Mouse (Mus musculus) limb, embryonic 14.5 days (tissue): ENCODE data around the gene Yrdc. TPM values are rescaled to one million over a fixed set of nuclear protein-coding genes. Genes with fewer than 3 reads are reported as not detected.
A peak's percentile ranks its signal among the peaks of the same experiment; 100 is the strongest.

Experiments
- ATAC-seq: fragments of 200-750 bp; cut with Nextera tagmentation; 2 replicates; pipeline ENCODE4 v1.8.0; 2017; ENCODE audit warnings: low read depth, moderate number of reproducible peaks, moderate TSS enrichment; ENCODE audit not compliant: low FRiP score
- DNase-seq: peaks from one replicate; pipeline ENCODE4 v3.0.0-alpha.2; 2015; ENCODE audit warnings: low spot score
- H3K27ac ChIP-seq: fragments of 300-500 bp; sonication (generic); replicated peaks from 2 replicates; pipeline ENCODE4 v1.5.1; 2014; ENCODE audit warnings: low read depth, mild to moderate bottlenecking, low read length, moderate library complexity, mixed read lengths
- H3K27me3 ChIP-seq: fragments of 300-500 bp; sonication (generic); 2 replicates; pipeline ENCODE4 v1.6.1; 2014; ENCODE audit warnings: low read length, mixed read lengths; ENCODE audit not compliant: control insufficient read depth, insufficient read depth
- H3K36me3 ChIP-seq: fragments of 300-500 bp; sonication (generic); 2 replicates; pipeline ENCODE4 v1.6.1; 2014; ENCODE audit warnings: mild to moderate bottlenecking, low read length, moderate library complexity, mixed read lengths; ENCODE audit not compliant: control insufficient read depth, insufficient read depth
- H3K4me1 ChIP-seq: fragments of 300-500 bp; sonication (generic); 2 replicates; pipeline ENCODE4 v1.6.1; 2014; ENCODE audit warnings: antibody characterized with exemption, low read length, mixed read lengths; ENCODE audit not compliant: control insufficient read depth, insufficient read depth
- H3K4me2 ChIP-seq: fragments of 300-500 bp; sonication (generic); replicated peaks from 2 replicates; pipeline ENCODE4 v1.6.1; 2014; ENCODE audit warnings: low read depth, mild to moderate bottlenecking, low read length, moderate library complexity; ENCODE audit not compliant: severe bottlenecking
- H3K4me3 ChIP-seq: fragments of 300-500 bp; sonication (generic); replicated peaks from 2 replicates; pipeline ENCODE4 v1.5.1; 2014; ENCODE audit warnings: low read length
- H3K9ac ChIP-seq: fragments of 300-500 bp; sonication (generic); 2 replicates; pipeline ENCODE4 v1.6.1; 2014; ENCODE audit warnings: mild to moderate bottlenecking, low read depth, low read length, moderate library complexity; ENCODE audit not compliant: severe bottlenecking
- H3K9me3 ChIP-seq: fragments of 300-500 bp; sonication (generic); 2 replicates; pipeline ENCODE4 v1.6.1; 2016; ENCODE audit warnings: low read length; ENCODE audit not compliant: control insufficient read depth
- POLR2A ChIP-seq: fragments of 200-500 bp; IDR thresholded peaks from 2 replicates; pipeline ENCODE4 v1.8.0; 2012; ENCODE audit warnings: inconsistent platforms, mild to moderate bottlenecking, moderate library complexity, borderline replicate concordance; ENCODE audit not compliant: insufficient read depth, insufficient read length; ENCODE audit errors: extremely low read depth
- WGBS: fragments of 180-500 bp; shearing (Covaris S2); extraction: QIAGEN DNeasy Blood & Tissue Kit; methylation state at CpG from one replicate; pipeline ENCODE4 v1.1.7; 2014; 5-methylcytosine and 5-hydroxymethylcytosine counted together
- polyA plus RNA-seq, 2 experiments: library from polyadenylated mRNA; depleted of rRNA in 1 of 2; stranded (reverse) in 1 of 2; unstranded in 1 of 2; fragments of >200 nt; fragmentation: Nextera tagmentation in 1 of 2; extraction: Ambion mirVana in 1 of 2; gene quantifications; 2 replicates each; pipeline versions ENCODE4 v1.2.1 to v1.2.3; 2012 to 2014

The Yrdc gene
- polyA plus RNA-seq, 2 experiments: 48.6 to 54.6 TPM

- Histone ChIP-seq H3K9me3 (no peaks in the 10 kb centered on the region), H3K4me2 (no peak overlapping the region), H3K4me3 (no peak overlapping the region), H3K9ac (no peak overlapping the region), H3K4me1 (peaks cover 7% of the 10 kb centered on the region), H3K27ac (no peak overlapping the region), H3K36me3 (peaks cover 35% of the 10 kb centered on the region), H3K27me3 (peaks cover 8% of the 10 kb centered on the region)
- DNase-seq (no peak), ATAC-seq (no peak)
- WGBS: 92% methylated on average over 8 of the region's 8 CpGs
- no peak for TF ChIP-seq POLR2A
Observed at GRCm38 (mm10) chr4:124856294-124856693, 5.8 kb downstream of the Yrdc start.

GRCm38 (mm10) chr4:124858370-124858769, 7.9 kb downstream of the Yrdc start:
- H3K36me3 ChIP-seq: peaks cover 25% of the 10 kb centered on the region
- peaks cover 24% of the 10 kb centered on the region for H3K27me3 ChIP-seq
- no peak overlapping the region for H3K27ac ChIP-seq
- no peak overlapping the region for H3K4me3 ChIP-seq
- H3K9me3 ChIP-seq: no peaks in the 10 kb centered on the region
- no peak for DNase-seq
- TF ChIP-seq POLR2A: no peak
- no peak for ATAC-seq
- no peak overlapping the region for H3K4me2 ChIP-seq
- 67% methylated on average over 5 of the region's 5 CpGs for WGBS
- H3K4me1 ChIP-seq: 0 out of 2 replicates have a peak, but pooled peaks cover 3% of the 10 kb centered on the region
- H3K9ac ChIP-seq: no peak overlapping the region

- Histone ChIP-seq H3K4me3 (no peak overlapping the region), H3K4me1 (0 out of 2 replicates have a peak, but pooled peaks cover 3% of the 10 kb centered on the region), H3K4me2 (no peak overlapping the region), H3K27me3 (peaks cover 28% of the 10 kb centered on the region), H3K9ac (no peak overlapping the region), H3K36me3 (peaks cover 6% of the 10 kb centered on the region), H3K27ac (no peak overlapping the region), H3K9me3 (no peaks in the 10 kb centered on the region)
- WGBS: 5% methylated on average over 7 of the region's 7 CpGs
- DNase-seq: peak; percentile 86
- no peak; the same call in 1 of the 2 replicates for ATAC-seq
- no peak for TF ChIP-seq POLR2A
Observed at GRCm38 (mm10) chr4:124860446-124860845, 10.0 kb downstream of the Yrdc start.

- Histone ChIP-seq H3K4me3 (peak within 1 kb of the TSS; percentile 47), H3K27me3 (peaks cover 28% of the 10 kb centered on the region), H3K9ac (peak within 1 kb of the TSS; percentile 21), H3K4me1 (0 out of 2 replicates have a peak, but pooled peaks cover 3% of the 10 kb centered on the region), H3K27ac (no peak within 1 kb of the TSS), H3K9me3 (no peaks in the 10 kb centered on the region), H3K4me2 (peak within 1 kb of the TSS; percentile 76), H3K36me3 (no peaks in the 10 kb centered on the region; the same call in 1 of the 2 replicates)
- WGBS: 5% methylated on average over 29 of the region's 77 CpGs
- 0 out of 2 replicates have a peak, but pooled peaks have one; percentile 2 for ATAC-seq
- no peak for DNase-seq
- no peak for TF ChIP-seq POLR2A
Observed at GRCm38 (mm10) chr4:124861283-124862188, 11.1 kb downstream of the Yrdc start, which contains the start of gene Maneal. Maneal (minus strand) TSS chr4:124862171.

- 100% methylated on average over 1 of the region's 1 CpGs for WGBS
- no peak overlapping the region for H3K4me2 ChIP-seq
- no peak overlapping the region for H3K4me3 ChIP-seq
- TF ChIP-seq POLR2A: no peak
- H3K9me3 ChIP-seq: no peaks in the 10 kb centered on the region
- no peak overlapping the region for H3K27ac ChIP-seq
- DNase-seq (no peak), ATAC-seq (no peak)
- no peaks in the 10 kb centered on the region for H3K4me1 ChIP-seq
- H3K9ac ChIP-seq: no peak overlapping the region
- H3K27me3 ChIP-seq: no peaks in the 10 kb centered on the region
- H3K36me3 ChIP-seq: no peaks in the 10 kb centered on the region
Observed at GRCm38 (mm10) chr4:124872719-124873118, 22.2 kb downstream of the Yrdc start.
